Mouse (Mus musculus) kidney, embryonic 15.5 days (tissue): Measurements from ENCODE around the gene Grk4. TPM values are rescaled to one million over a fixed set of nuclear protein-coding genes. Genes with fewer than 3 reads are reported as not detected.

Source experiments
- ATAC-seq: fragments of 200-750 bp; cut with Nextera tagmentation; replicated peaks from 2 replicates; pipeline ENCODE4 v1.8.0; 2017; ENCODE audit warnings: moderate TSS enrichment; ENCODE audit not compliant: low FRiP score
- H3K27ac ChIP-seq: fragments of 300-500 bp; sonication (generic); 2 replicates; pipeline ENCODE4 v1.5.1; 2015; ENCODE audit warnings: mild to moderate bottlenecking, inconsistent platforms
- H3K27me3 ChIP-seq: fragments of 300-500 bp; sonication (generic); 2 replicates; pipeline ENCODE4 v1.6.1; 2015; ENCODE audit warnings: inconsistent platforms
- H3K36me3 ChIP-seq: fragments of 300-500 bp; sonication (generic); 2 replicates; pipeline ENCODE4 v1.6.1; 2015; ENCODE audit warnings: inconsistent platforms
- H3K4me1 ChIP-seq: fragments of 300-500 bp; sonication (generic); 2 replicates; pipeline ENCODE4 v1.6.1; 2015; ENCODE audit warnings: inconsistent platforms
- H3K4me2 ChIP-seq: fragments of 300-500 bp; sonication (generic); 2 replicates; pipeline ENCODE4 v1.6.1; 2015; ENCODE audit warnings: moderate library complexity, mild to moderate bottlenecking, inconsistent platforms
- H3K4me3 ChIP-seq: fragments of 300-500 bp; sonication (generic); replicated peaks from 2 replicates; pipeline ENCODE4 v1.5.1; 2015; ENCODE audit warnings: mild to moderate bottlenecking, inconsistent platforms
- H3K9ac ChIP-seq: fragments of 300-500 bp; sonication (generic); 2 replicates; pipeline ENCODE4 v1.6.1; 2015; ENCODE audit warnings: mild to moderate bottlenecking, inconsistent platforms
- H3K9me3 ChIP-seq: fragments of 300-500 bp; sonication (generic); replicated peaks from 2 replicates; pipeline ENCODE4 v1.6.1; 2016; ENCODE audit warnings: inconsistent platforms
- WGBS: fragments of 180-500 bp; shearing (Covaris S2); methylation state at CpG from one replicate; pipeline ENCODE4 v1.1.7; 2015; ENCODE audit warnings: mixed read lengths; 5-methylcytosine and 5-hydroxymethylcytosine counted together
- polyA plus RNA-seq: library from polyadenylated mRNA; unstranded; fragments of >200 nt; fragmentation: Nextera tagmentation; extraction: Ambion mirVana; gene quantifications from 2 replicates; pipeline ENCODE4 v1.2.1, GENCODE M21; 2015

Grk4 gene
- polyA plus RNA-seq: 1.9 and 2.8 TPM in 2 replicates

- Histone ChIP-seq H3K27ac (peak within 1 kb of the TSS; percentile 90), H3K9me3 (no peaks in the 10 kb centered on the region), H3K4me3 (peak within 1 kb of the TSS; percentile 81), H3K27me3 (no peaks in the 10 kb centered on the region), H3K4me2 (peak within 1 kb of the TSS; percentile 84), H3K36me3 (peaks cover 27% of the 10 kb centered on the region), H3K9ac (peak within 1 kb of the TSS; percentile 64), H3K4me1 (peaks cover 7% of the 10 kb centered on the region)
- WGBS: under 1% methylated on average over 60 of the region's 60 CpGs
- ATAC-seq: peak; percentile 100
Measured at GRCm38 (mm10) chr5:34659686-34660590, at the start of gene Grk4, which contains the start of gene Nop14. Grk4 (plus strand) TSS chr5:34660379. Nop14 (minus strand) TSS chr5:34660148.

DNA sequence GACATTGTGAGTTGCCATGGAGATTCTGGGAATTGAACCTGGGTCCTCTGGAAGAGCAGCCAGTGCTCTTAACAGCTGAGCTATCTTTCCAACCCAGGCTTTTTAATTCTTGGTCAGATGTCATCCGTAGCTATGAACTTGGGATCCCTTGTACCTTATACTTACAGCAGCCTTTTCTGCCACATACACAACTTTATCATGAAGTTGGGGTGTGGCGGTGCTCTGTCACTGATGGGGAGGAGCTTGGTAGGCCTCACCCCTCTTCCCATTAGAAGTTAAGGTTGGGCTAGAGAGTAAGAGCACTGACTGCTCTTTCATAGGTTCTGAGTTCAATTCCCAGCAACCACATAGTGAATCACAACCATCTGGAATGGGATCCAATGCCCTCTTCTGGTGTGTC lies 27.2 kb upstream of the Grk4 start:
- Histone ChIP-seq H3K27ac (no peak overlapping the region), H3K4me1 (peaks cover 28% of the 10 kb centered on the region), H3K9ac (no peak overlapping the region), H3K4me2 (no peak overlapping the region), H3K36me3 (peaks cover 81% of the 10 kb centered on the region), H3K9me3 (no peaks in the 10 kb centered on the region), H3K27me3 (no peaks in the 10 kb centered on the region), H3K4me3 (no peak overlapping the region)
- 96% methylated on average over 2 of the region's 2 CpGs for WGBS
- ATAC-seq: no peak

GRCm38 (mm10) chr5:34633641-34634040 lies 26.5 kb upstream of the Grk4 start:
- ATAC-seq: no peak
- H3K4me2 ChIP-seq: no peak overlapping the region
- H3K27ac ChIP-seq: no peak overlapping the region
- H3K4me3 ChIP-seq: no peak overlapping the region
- H3K4me1 ChIP-seq: peaks cover 28% of the 10 kb centered on the region
- H3K36me3 ChIP-seq: peaks cover 81% of the 10 kb centered on the region
- no peaks in the 10 kb centered on the region for H3K27me3 ChIP-seq
- no peak overlapping the region for H3K9ac ChIP-seq
- WGBS: 73% methylated on average over 4 of the region's 4 CpGs
- H3K9me3 ChIP-seq: no peaks in the 10 kb centered on the region

DNA sequence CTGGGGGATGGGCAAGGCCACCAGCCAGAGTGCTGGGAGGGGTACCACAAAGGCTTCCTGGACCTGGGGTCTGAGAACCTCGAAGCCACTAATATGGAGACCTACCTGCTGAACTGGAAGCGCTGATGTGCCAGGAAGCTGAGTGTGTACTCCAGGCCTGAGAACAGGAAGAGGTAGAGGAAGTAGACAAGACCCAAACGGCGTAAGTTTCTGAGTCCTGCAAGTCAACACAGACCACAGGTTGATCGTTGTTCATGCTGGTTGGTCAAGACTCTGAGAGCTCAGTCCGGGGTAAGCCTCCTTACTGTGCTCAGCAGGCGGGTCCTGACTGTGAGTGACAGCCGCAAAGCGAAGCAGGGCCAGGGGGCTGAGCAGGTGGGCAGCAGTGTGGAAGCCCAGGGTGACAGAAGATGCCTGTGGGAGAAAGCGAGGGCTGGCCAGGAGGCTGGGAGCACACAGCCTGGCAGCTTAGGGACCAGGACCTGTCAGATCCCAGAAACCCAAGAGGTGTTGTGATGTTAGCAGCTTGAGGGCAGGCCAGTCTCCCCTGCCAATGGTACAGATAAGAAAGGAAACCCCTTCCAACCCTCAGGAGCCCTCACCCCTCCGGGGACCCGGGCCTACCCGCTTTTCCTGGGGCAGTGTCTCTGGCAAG lies 25.3 kb upstream of the Grk4 start:
- Histone ChIP-seq H3K4me3 (no peak overlapping the region), H3K4me2 (no peak overlapping the region), H3K27me3 (no peaks in the 10 kb centered on the region), H3K4me1 (peaks cover 28% of the 10 kb centered on the region), H3K27ac (no peak overlapping the region), H3K9ac (no peak overlapping the region), H3K36me3 (peaks cover 81% of the 10 kb centered on the region), H3K9me3 (no peaks in the 10 kb centered on the region)
- ATAC-seq: no peak
- 89% methylated on average over 13 of the region's 13 CpGs for WGBS

- peaks cover 28% of the 10 kb centered on the region for H3K4me1 ChIP-seq
- H3K36me3 ChIP-seq: peaks cover 81% of the 10 kb centered on the region
- H3K9me3 ChIP-seq: no peaks in the 10 kb centered on the region
- peak overlapping the region; percentile 52 for H3K4me3 ChIP-seq
- WGBS: 57% methylated on average over 10 of the region's 10 CpGs
- no peak for ATAC-seq
- H3K9ac ChIP-seq: peak overlapping the region; percentile 70
- peak overlapping the region; percentile 94 for H3K4me2 ChIP-seq
- H3K27me3 ChIP-seq: no peaks in the 10 kb centered on the region
- H3K27ac ChIP-seq: peak overlapping the region; percentile 92
Measured at GRCm38 (mm10) chr5:34635665-34636192, 24.4 kb upstream of the Grk4 start.

GRCm38 (mm10) chr5:34636481-34637287 lies 23.5 kb upstream of the Grk4 start, which contains the start of gene Mfsd10:
Mfsd10 (minus strand) TSS chr5:34637212.
- H3K9me3 ChIP-seq: no peaks in the 10 kb centered on the region
- peaks cover 28% of the 10 kb centered on the region for H3K4me1 ChIP-seq
- peak within 1 kb of the TSS; percentile 92 for H3K27ac ChIP-seq
- ATAC-seq: peak; percentile 92
- H3K4me3 ChIP-seq: peak within 1 kb of the TSS; percentile 52
- peaks cover 81% of the 10 kb centered on the region for H3K36me3 ChIP-seq
- H3K9ac ChIP-seq: peak within 1 kb of the TSS; percentile 70
- peak within 1 kb of the TSS; percentile 94 for H3K4me2 ChIP-seq
- under 1% methylated on average over 48 of the region's 48 CpGs for WGBS
- H3K27me3 ChIP-seq: no peaks in the 10 kb centered on the region

- no peak for ATAC-seq
- Histone ChIP-seq H3K27ac (peak overlapping the region; percentile 92; the same call in 1 of the 2 replicates), H3K9ac (peak overlapping the region; percentile 70; the same call in 1 of the 2 replicates), H3K4me2 (peak overlapping the region; percentile 94), H3K36me3 (peaks cover 75% of the 10 kb centered on the region), H3K9me3 (no peaks in the 10 kb centered on the region), H3K4me3 (peak overlapping the region; percentile 52; the same call in 1 of the 2 replicates), H3K27me3 (no peaks in the 10 kb centered on the region), H3K4me1 (peaks cover 28% of the 10 kb centered on the region)
- WGBS: 80% methylated on average over 7 of the region's 7 CpGs
Measured at GRCm38 (mm10) chr5:34637591-34638156, 22.5 kb upstream of the Grk4 start.

DNA sequence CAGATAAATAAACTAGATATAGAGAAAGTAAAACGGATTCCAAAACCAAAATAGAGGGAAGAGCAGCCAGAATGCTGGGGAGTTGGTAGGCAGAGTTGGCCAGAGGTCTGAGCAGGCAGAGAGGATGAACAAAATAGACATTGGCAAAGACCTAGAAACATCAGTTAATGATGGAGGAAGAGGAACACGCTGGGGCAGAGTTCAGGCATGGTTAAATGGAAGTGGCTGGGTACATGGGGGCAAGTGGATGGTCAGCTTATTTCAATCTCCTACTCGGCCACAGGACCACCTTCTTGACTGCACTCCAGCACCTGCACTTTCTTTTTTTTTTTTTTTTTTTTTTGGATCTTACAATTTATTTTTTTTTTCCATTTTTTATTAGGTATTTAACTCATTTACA lies 18.2 kb upstream of the Grk4 start:
- no peak for ATAC-seq
- Histone ChIP-seq H3K4me1 (peaks cover 9% of the 10 kb centered on the region), H3K9me3 (no peaks in the 10 kb centered on the region), H3K4me2 (no peak overlapping the region), H3K4me3 (no peak overlapping the region), H3K27me3 (no peaks in the 10 kb centered on the region), H3K27ac (no peak overlapping the region), H3K9ac (no peak overlapping the region), H3K36me3 (peaks cover 87% of the 10 kb centered on the region)
- WGBS: 94% methylated on average over 3 of the region's 3 CpGs

DNA sequence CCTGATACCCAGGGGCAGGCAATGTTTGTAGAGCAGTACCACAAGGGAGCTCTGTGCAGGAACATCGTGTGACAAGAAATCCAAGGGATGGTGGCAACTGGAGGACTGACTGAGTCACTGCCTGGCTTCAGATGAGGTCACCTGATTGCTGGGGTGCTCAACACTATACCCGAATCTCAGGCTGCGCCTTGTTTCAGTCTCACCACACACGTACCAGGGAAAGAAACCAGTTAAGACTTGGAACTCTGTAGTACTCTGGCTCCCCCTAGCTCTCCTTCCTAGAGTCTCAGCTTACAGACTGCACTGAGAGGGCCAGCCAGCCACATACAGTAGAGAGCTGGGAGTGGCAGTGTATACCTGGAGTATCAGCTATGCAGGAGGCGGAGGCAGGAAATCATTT lies 17.2 kb upstream of the Grk4 start:
- H3K36me3 ChIP-seq: peaks cover 93% of the 10 kb centered on the region
- no peaks in the 10 kb centered on the region for H3K27me3 ChIP-seq
- WGBS: 78% methylated on average over 5 of the region's 5 CpGs

GRCm38 (mm10) chr5:34647581-34647980 lies 12.6 kb upstream of the Grk4 start:
- no peaks in the 10 kb centered on the region for H3K9me3 ChIP-seq
- no peaks in the 10 kb centered on the region for H3K27me3 ChIP-seq

More for the DNA sequence above, 17.2 kb upstream of the Grk4 start:
- Histone ChIP-seq H3K4me3 (no peak overlapping the region), H3K9ac (no peak overlapping the region), H3K4me1 (no peaks in the 10 kb centered on the region), H3K9me3 (no peaks in the 10 kb centered on the region), H3K4me2 (no peak overlapping the region), H3K27ac (no peak overlapping the region)
- ATAC-seq: peak; percentile 54; the same call in 1 of the 2 replicates

DNA sequence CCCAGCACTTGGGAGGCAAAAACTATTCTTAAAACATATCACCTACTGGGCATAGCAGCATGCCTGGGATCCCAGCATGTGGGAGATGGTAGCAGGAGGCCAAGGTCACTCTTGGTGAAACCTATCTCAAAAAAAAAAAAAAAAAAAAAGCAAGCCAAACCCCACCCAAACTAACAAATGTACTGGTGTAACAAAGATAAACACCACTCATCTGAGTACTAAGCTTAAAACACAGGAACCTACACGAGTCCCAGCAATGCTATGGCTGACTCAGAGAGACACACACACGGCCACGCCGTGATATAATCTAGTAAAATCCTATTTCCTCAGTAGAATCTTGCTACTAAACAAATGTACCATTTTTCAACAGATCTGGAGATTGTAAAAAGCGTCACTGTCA lies 7.2 kb upstream of the Grk4 start:
- peaks cover 94% of the 10 kb centered on the region for H3K36me3 ChIP-seq
- no peaks in the 10 kb centered on the region for H3K4me1 ChIP-seq
- no peaks in the 10 kb centered on the region for H3K9me3 ChIP-seq
- 95% methylated on average over 5 of the region's 5 CpGs for WGBS
- no peak overlapping the region for H3K27ac ChIP-seq
- H3K9ac ChIP-seq: no peak overlapping the region
- no peak overlapping the region for H3K4me2 ChIP-seq
- no peaks in the 10 kb centered on the region for H3K27me3 ChIP-seq
- no peak for ATAC-seq
- no peak overlapping the region for H3K4me3 ChIP-seq

More at GRCm38 (mm10) chr5:34647581-34647980, 12.6 kb upstream of the Grk4 start:
- ATAC-seq: no peak
- no peak overlapping the region for H3K4me2 ChIP-seq
- peaks cover 98% of the 10 kb centered on the region for H3K36me3 ChIP-seq
- 57% methylated on average over 4 of the region's 4 CpGs for WGBS
- no peak overlapping the region for H3K9ac ChIP-seq
- no peak overlapping the region for H3K27ac ChIP-seq
- H3K4me3 ChIP-seq: no peak overlapping the region
- H3K4me1 ChIP-seq: no peaks in the 10 kb centered on the region
